Mouse (Mus musculus) MEL (cell line): ENCODE results near the gene Ski.

Experiments used
- CHD2 ChIP-seq: IDR thresholded peaks from 2 replicates; pipeline ENCODE4 v1.6.1; 2011; ENCODE audit warnings: low read length, improper control_type of control experiment
- MYC ChIP-seq: IDR thresholded peaks from 2 replicates; pipeline ENCODE4 v1.6.1; 2011; ENCODE audit warnings: low read depth, mild to moderate bottlenecking, low read length, improper control_type of control experiment, moderate library complexity

DNA sequence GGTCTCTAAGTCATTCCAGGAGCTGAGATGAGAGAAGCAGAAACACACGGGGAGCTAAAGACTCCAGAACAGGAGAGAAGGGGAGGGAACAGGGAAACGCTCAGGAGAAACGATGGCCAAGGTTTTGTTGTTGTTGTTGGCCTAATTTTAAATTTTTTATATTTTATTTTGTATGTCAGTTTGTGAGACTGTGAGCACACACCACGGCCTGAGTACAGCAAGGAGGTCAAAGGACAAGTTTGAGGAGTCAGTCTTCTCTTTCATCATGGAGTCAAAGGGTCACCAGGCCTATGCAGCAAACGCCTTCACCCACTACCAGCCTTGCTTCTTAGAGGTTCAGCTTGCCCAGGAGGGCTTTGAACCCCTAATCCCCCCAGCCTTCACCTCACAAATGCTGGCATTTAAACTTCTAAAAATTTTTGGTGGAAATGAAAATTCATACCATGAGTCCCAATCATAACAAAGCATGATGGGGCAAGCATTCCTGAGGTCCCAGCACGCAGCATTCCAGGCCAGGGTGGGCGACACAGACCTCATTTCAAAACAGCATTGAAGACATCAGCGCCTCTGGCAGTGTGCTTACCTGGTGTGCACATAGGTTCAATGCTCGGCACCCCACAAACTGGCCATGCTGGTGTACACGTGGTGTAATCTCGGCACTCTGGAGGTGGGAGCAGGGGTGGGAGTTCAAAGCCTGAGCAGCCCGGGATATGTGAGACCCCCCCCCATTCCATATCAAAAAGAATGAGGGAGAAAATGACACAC lies 82.9 kb downstream of the Ski start:
- no peak for TF ChIP-seq CHD2
- TF ChIP-seq MYC: no peak
